Mouse (Mus musculus): ENCODE measurements around the gene Acox3. TPM values are rescaled to one million over a fixed set of nuclear protein-coding genes. Genes with fewer than 3 reads are reported as not detected.

Gene Acox3
- total RNA-seq, 2 experiments from 2014 or later: 13.1 to 17.0 TPM

GRCm38 (mm10) chr5:35645938-35646493 lies 63.2 kb downstream of the Acox3 start:
- no peak for DNase-seq (ENCODE audit: low spot score in 2 of 2)

GRCm38 (mm10) chr5:35646927-35647326 lies 64.1 kb downstream of the Acox3 start:
- peak in 1 of 2 experiments; percentile 72 for DNase-seq (ENCODE audit: low spot score in 2 of 2)

- DNase-seq (ENCODE audit: low spot score in 2 of 2): no peak
These were observed 64.7 kb downstream of the Acox3 start for GRCm38 (mm10) chr5:35647562-35647961.

GRCm38 (mm10) chr5:35648230-35648629 lies 65.4 kb downstream of the Acox3 start:
- DNase-seq (ENCODE audit: low spot score in 2 of 2): no peak

- no peak for DNase-seq (ENCODE audit: low spot score in 2 of 2)
These were observed 69.5 kb downstream of the Acox3 start for GRCm38 (mm10) chr5:35652319-35652718.

- no peak for DNase-seq (ENCODE audit: low spot score in 2 of 2)
These were observed 70.0 kb downstream of the Acox3 start for GRCm38 (mm10) chr5:35652872-35653271.

GRCm38 (mm10) chr5:35653743-35654395 lies 71.0 kb downstream of the Acox3 start:
- no peak for DNase-seq (ENCODE audit: low spot score in 2 of 2)

GRCm38 (mm10) chr5:35655753-35656485 lies 73.1 kb downstream of the Acox3 start:
- DNase-seq (ENCODE audit: low spot score in 2 of 2): no peak

- no peak for DNase-seq (ENCODE audit: low spot score in 2 of 2)
These were observed 76.7 kb downstream of the Acox3 start for GRCm38 (mm10) chr5:35659503-35659902.

- DNase-seq (ENCODE audit: low spot score in 2 of 2): no peak
These were observed 78.4 kb downstream of the Acox3 start for GRCm38 (mm10) chr5:35661210-35661609.

- no peak for DNase-seq (ENCODE audit: low spot score in 2 of 2)
These were observed 79.2 kb downstream of the Acox3 start for GRCm38 (mm10) chr5:35662021-35662545.

Other genes starting within 250 kb of the Acox3 start
- gene Hmx1, start 193.9 kb upstream of the Acox3 start, total RNA-seq (2021): not detected
- gene Cpz, start 57.3 kb upstream of the Acox3 start, total RNA-seq (2021): 10 to 100 TPM in 1 of 2 experiments, 1 to 10 TPM in 1; 9.6 to 13.8 TPM
- 1 to 10 TPM; 4.2 to 4.9 TPM for gene Trmt44, start 8.0 kb upstream of the Acox3 start, total RNA-seq (2021)
- 100 to 1,000 TPM in 1 of 2 experiments, 10 to 100 TPM in 1; 97.0 to 102 TPM for gene Htra3, start 96.7 kb downstream of the Acox3 start, total RNA-seq (2021)
- 1 to 10 TPM; 6.8 to 7.9 TPM for gene Sh3tc1, start 156.9 kb downstream of the Acox3 start, total RNA-seq (2021)
- 10 to 100 TPM; 70.5 to 76.6 TPM for gene Ablim2, start 174.8 kb downstream of the Acox3 start, total RNA-seq (2021)

All from gastrocnemius, postnatal 4 days (tissue).